Mouse (Mus musculus) myocyte (in vitro differentiated cells): Measurements from ENCODE around the gene Tada3.

Experiments
- CEBPB ChIP-seq: IDR thresholded peaks from 2 replicates; pipeline ENCODE4 v1.6.1; 2011; ENCODE audit warnings: mild to moderate bottlenecking, moderate library complexity; ENCODE audit not compliant: poor library complexity, insufficient read depth, severe bottlenecking
- E2F4 ChIP-seq: IDR thresholded peaks from one replicate; pipeline ENCODE4 v1.6.1; 2011; ENCODE audit warnings: mild to moderate bottlenecking, control low read depth, moderate library complexity; ENCODE audit not compliant: insufficient read depth
- MAX ChIP-seq: IDR thresholded peaks from one replicate; pipeline ENCODE4 v1.6.1; 2011; ENCODE audit warnings: low read depth, mild to moderate bottlenecking, control low read depth
- MYOD1 ChIP-seq, 3 experiments: IDR thresholded peaks; one replicate each; pipeline ENCODE4 v1.6.1; 2011; ENCODE audit warnings: control low read depth in 2 of 3, low read depth in 2 of 3, mild to moderate bottlenecking in 2 of 3, moderate library complexity in 1 of 3; ENCODE audit not compliant: insufficient read length in 2 of 3, control insufficient read depth in 1 of 3
- POLR2A ChIP-seq: IDR thresholded peaks from one replicate; pipeline ENCODE4 v1.6.1; 2011; ENCODE audit warnings: low read depth, mild to moderate bottlenecking, control low read depth, moderate library complexity; ENCODE audit not compliant: insufficient read length
- POLR2AphosphoS2 ChIP-seq: IDR thresholded peaks from one replicate; pipeline ENCODE4 v1.6.1; 2011; ENCODE audit warnings: low read depth, control low read depth; ENCODE audit not compliant: insufficient read length
- TCF12 ChIP-seq: IDR thresholded peaks from one replicate; pipeline ENCODE4 v1.6.1; 2011; ENCODE audit warnings: mild to moderate bottlenecking, control low read depth; ENCODE audit not compliant: poor library complexity, insufficient read depth, severe bottlenecking
- TCF3 ChIP-seq: IDR thresholded peaks from one replicate; pipeline ENCODE4 v1.6.1; 2011; ENCODE audit warnings: low read depth, control low read depth; ENCODE audit not compliant: insufficient read length
- USF1 ChIP-seq: IDR thresholded peaks from one replicate; pipeline ENCODE4 v1.6.1; 2011; ENCODE audit warnings: low read depth, mild to moderate bottlenecking, control low read depth, moderate library complexity

DNA sequence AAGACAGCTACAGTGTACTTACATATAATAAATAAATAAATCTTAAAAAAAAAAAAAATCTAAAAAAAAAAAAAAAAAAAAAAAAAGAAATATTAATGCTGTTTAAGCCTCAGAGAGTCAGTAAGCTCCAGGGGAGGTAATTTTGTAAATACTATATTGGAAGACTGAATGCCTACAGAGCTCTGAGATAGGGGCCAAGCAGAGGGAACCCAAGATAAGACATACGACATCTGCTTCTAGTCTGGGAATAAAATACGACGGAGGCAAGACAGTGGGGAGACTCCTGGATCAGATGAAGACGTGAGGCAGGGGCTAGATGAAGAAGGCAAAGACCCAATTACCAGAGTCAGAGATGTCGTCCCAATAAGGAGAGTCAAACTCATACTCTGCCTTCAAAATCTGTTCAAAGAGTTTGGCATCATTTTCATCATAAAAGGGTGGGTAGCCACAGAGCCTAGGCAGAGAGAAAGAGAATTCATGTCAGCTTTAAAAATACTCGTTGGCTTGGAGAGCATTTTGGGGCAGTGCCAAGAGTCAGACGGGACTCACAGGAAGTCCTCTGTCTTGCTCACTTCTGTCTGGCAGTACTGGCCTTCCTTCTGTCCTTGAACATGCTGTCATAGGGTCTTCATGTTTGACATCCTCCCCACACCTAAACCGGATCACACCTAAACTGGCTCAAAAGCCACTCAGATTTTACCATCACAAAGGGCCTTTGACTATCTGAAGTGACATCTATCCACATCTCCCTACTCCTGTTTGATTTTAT, 40.6 kb downstream of the Tada3 start:
- TF ChIP-seq POLR2A (no peak), TCF3 (no peak), MYOD1 (IDR thresholded peaks at IDR 0.05; ENCODE audit: control insufficient read depth in 1 of 3, insufficient read length in 2 of 3, low read depth in 2 of 3) (no peak), MAX (no peak), CEBPB (no peak), USF1 (no peak), TCF12 (no peak), E2F4 (no peak), POLR2AphosphoS2 (no peak)
